Mouse (Mus musculus) kidney, embryonic 14.5 days (tissue): ENCODE measurements around the gene Mepce. TPM values are rescaled to one million over a fixed set of nuclear protein-coding genes. Genes with fewer than 3 reads are reported as not detected.
"Not testable (repeated sequence)": the region's sequence is repeated elsewhere in the genome, so short reads cannot be mapped to it uniquely, and the experiment has no call there.

ENCODE experiments used
- ATAC-seq: fragments of 200-750 bp; cut with Nextera tagmentation; 2 replicates; pipeline ENCODE4 v1.8.0; 2017; ENCODE audit warnings: moderate number of reproducible peaks, mild to moderate bottlenecking, moderate TSS enrichment, moderate library complexity; ENCODE audit not compliant: low FRiP score, low TSS enrichment
- H3K27ac ChIP-seq: fragments of 300-500 bp; sonication (generic); 2 replicates; pipeline ENCODE4 v1.5.1; 2014; ENCODE audit warnings: low read depth, mild to moderate bottlenecking, low read length, moderate library complexity, mixed read lengths
- H3K27me3 ChIP-seq: fragments of 300-500 bp; sonication (generic); 2 replicates; pipeline ENCODE4 v1.6.1; 2014; ENCODE audit warnings: mild to moderate bottlenecking, low read length; ENCODE audit not compliant: control insufficient read depth, insufficient read depth
- H3K36me3 ChIP-seq: fragments of 300-500 bp; sonication (generic); 2 replicates; pipeline ENCODE4 v1.6.1; 2014; ENCODE audit warnings: low read length, mixed read lengths; ENCODE audit not compliant: control insufficient read depth, insufficient read depth
- H3K4me1 ChIP-seq: fragments of 300-500 bp; sonication (generic); 2 replicates; pipeline ENCODE4 v1.6.1; 2014; ENCODE audit warnings: low read length, mixed read lengths; ENCODE audit not compliant: control insufficient read depth, insufficient read depth
- H3K4me2 ChIP-seq: fragments of 300-500 bp; sonication (generic); replicated peaks from 2 replicates; pipeline ENCODE4 v1.6.1; 2014; ENCODE audit warnings: low read depth, mild to moderate bottlenecking, low read length
- H3K4me3 ChIP-seq: fragments of 300-500 bp; sonication (generic); 2 replicates; pipeline ENCODE4 v1.5.1; 2014; ENCODE audit warnings: mild to moderate bottlenecking, low read length
- H3K9ac ChIP-seq: fragments of 300-500 bp; sonication (generic); 2 replicates; pipeline ENCODE4 v1.6.1; 2014; ENCODE audit warnings: low read depth, mild to moderate bottlenecking, low read length, moderate library complexity
- H3K9me3 ChIP-seq: fragments of 300-500 bp; sonication (generic); 2 replicates; pipeline ENCODE4 v1.6.1; 2016; ENCODE audit warnings: low read length; ENCODE audit not compliant: control insufficient read depth
- WGBS: fragments of 180-500 bp; shearing (Covaris S2); extraction: QIAGEN DNeasy Blood & Tissue Kit; methylation state at CpG from one replicate; pipeline ENCODE4 v1.1.7; 2014; 5-methylcytosine and 5-hydroxymethylcytosine counted together
- polyA plus RNA-seq: library from polyadenylated mRNA; unstranded; fragments of >200 nt; fragmentation: Nextera tagmentation; extraction: Ambion mirVana; gene quantifications from 2 replicates; pipeline ENCODE4 v1.2.1, GENCODE M21; 2014

Mepce gene
- 11.8 and 16.4 TPM in 2 replicates for polyA plus RNA-seq

- Histone ChIP-seq H3K36me3 (peaks cover 26% of the 10 kb centered on the region), H3K27ac (peak within 1 kb of the TSS; percentile 95), H3K4me3 (peak within 1 kb of the TSS; percentile 87), H3K4me2 (peak within 1 kb of the TSS; percentile 77), H3K9me3 (no peaks in the 10 kb centered on the region), H3K9ac (peak within 1 kb of the TSS; percentile 97; the same call in 1 of the 2 replicates), H3K4me1 (peaks cover 25% of the 10 kb centered on the region), H3K27me3 (no peaks in the 10 kb centered on the region)
- under 1% methylated on average over 47 of the region's 48 CpGs for WGBS
- ATAC-seq, result peak; percentile 65
Measured at GRCm38 (mm10) chr5:137787151-137787928, at the start of gene Mepce, which contains the start of gene Zcwpw1. Gene Mepce, minus strand, starts transcription at chr5:137787655. Gene Zcwpw1, plus strand, starts transcription at chr5:137787798.

- ATAC-seq, H3K9ac ChIP-seq, H3K9me3 ChIP-seq, H3K27me3 ChIP-seq, H3K27ac ChIP-seq, H3K4me2 ChIP-seq, H3K36me3 ChIP-seq, H3K4me1 ChIP-seq, H3K4me3 ChIP-seq: not testable (repeated sequence)
Measured at GRCm38 (mm10) chr5:137837110-137837509, 49.7 kb upstream of the Mepce start.

GRCm38 (mm10) chr5:137836611-137837010 is 49.2 kb upstream of the Mepce start:
- Histone ChIP-seq H3K36me3 (no peaks in the 10 kb centered on the region), H3K4me2 (no peak overlapping the region), H3K9ac (no peak overlapping the region), H3K4me3 (no peak overlapping the region), H3K27ac (no peak overlapping the region), H3K4me1 (no peaks in the 10 kb centered on the region), H3K27me3 (no peaks in the 10 kb centered on the region), H3K9me3 (no peaks in the 10 kb centered on the region)
- ATAC-seq, result no peak

GRCm38 (mm10) chr5:137835966-137836520 is 48.6 kb upstream of the Mepce start, which contains the start of gene Pilra:
Gene Pilra, minus strand, starts transcription at chr5:137836281.
- WGBS, result 73% methylated on average over 1 of the region's 2 CpGs
- not testable (repeated sequence) for H3K4me2 ChIP-seq, H3K9ac ChIP-seq, H3K4me1 ChIP-seq, H3K36me3 ChIP-seq, H3K9me3 ChIP-seq, H3K4me3 ChIP-seq, ATAC-seq, H3K27ac ChIP-seq, H3K27me3 ChIP-seq

- Histone ChIP-seq H3K36me3 (no peaks in the 10 kb centered on the region), H3K9me3 (no peaks in the 10 kb centered on the region)
- no peak for ATAC-seq
Measured at GRCm38 (mm10) chr5:137833500-137833899, 46.0 kb upstream of the Mepce start.

GRCm38 (mm10) chr5:137831506-137831905 is 44.1 kb upstream of the Mepce start:
- H3K4me2 ChIP-seq, result no peak overlapping the region
- no peaks in the 10 kb centered on the region for H3K4me1 ChIP-seq
- H3K27me3 ChIP-seq, result no peaks in the 10 kb centered on the region
- no peak overlapping the region for H3K4me3 ChIP-seq
- H3K27ac ChIP-seq, result no peak overlapping the region
- no peaks in the 10 kb centered on the region for H3K36me3 ChIP-seq
- no peak overlapping the region for H3K9ac ChIP-seq
- WGBS, result 76% methylated on average over 6 of the region's 6 CpGs
- H3K9me3 ChIP-seq, result no peaks in the 10 kb centered on the region
- ATAC-seq, result no peak

More at GRCm38 (mm10) chr5:137833500-137833899, 46.0 kb upstream of the Mepce start:
- no peak overlapping the region for H3K27ac ChIP-seq
- 41% methylated on average over 4 of the region's 4 CpGs for WGBS
- H3K4me3 ChIP-seq, result no peak overlapping the region
- no peaks in the 10 kb centered on the region for H3K27me3 ChIP-seq
- no peaks in the 10 kb centered on the region for H3K4me1 ChIP-seq
- H3K4me2 ChIP-seq, result no peak overlapping the region
- H3K9ac ChIP-seq, result no peak overlapping the region

GRCm38 (mm10) chr5:137831106-137831505 is 43.7 kb upstream of the Mepce start:
- ATAC-seq, result no peak
- Histone ChIP-seq H3K36me3 (no peaks in the 10 kb centered on the region), H3K27me3 (no peaks in the 10 kb centered on the region), H3K9me3 (no peaks in the 10 kb centered on the region), H3K4me3 (no peak overlapping the region), H3K9ac (no peak overlapping the region), H3K4me2 (no peak overlapping the region), H3K4me1 (no peaks in the 10 kb centered on the region), H3K27ac (no peak overlapping the region)
- 96% methylated on average over 4 of the region's 4 CpGs for WGBS

- H3K9ac ChIP-seq, result no peak overlapping the region
- H3K27me3 ChIP-seq, result no peaks in the 10 kb centered on the region
- no peaks in the 10 kb centered on the region for H3K36me3 ChIP-seq
- H3K4me3 ChIP-seq, result no peak overlapping the region
- H3K9me3 ChIP-seq, result no peaks in the 10 kb centered on the region
- no peak overlapping the region for H3K27ac ChIP-seq
- WGBS, result 67% methylated on average over 7 of the region's 7 CpGs
- no peak overlapping the region for H3K4me2 ChIP-seq
- H3K4me1 ChIP-seq, result no peaks in the 10 kb centered on the region
- no peak for ATAC-seq
Measured at GRCm38 (mm10) chr5:137830238-137830637, 42.8 kb upstream of the Mepce start.

GRCm38 (mm10) chr5:137828694-137829093 is 41.2 kb upstream of the Mepce start:
- WGBS, result 84% methylated on average over 6 of the region's 6 CpGs
- Histone ChIP-seq H3K4me2 (no peak overlapping the region), H3K27me3 (no peaks in the 10 kb centered on the region), H3K9me3 (no peaks in the 10 kb centered on the region), H3K4me1 (no peaks in the 10 kb centered on the region), H3K27ac (no peak overlapping the region), H3K36me3 (no peaks in the 10 kb centered on the region), H3K9ac (no peak overlapping the region), H3K4me3 (no peak overlapping the region)
- no peak for ATAC-seq
